Mouse (Mus musculus) ES-Bruce4 (cell line): ENCODE results near the gene Frrs1. TPM values are rescaled to one million over a fixed set of nuclear protein-coding genes. Genes with fewer than 3 reads are reported as not detected.

Source experiments
- H3K27ac ChIP-seq: 2 replicates; pipeline ENCODE4 v1.5.1; 2012; ENCODE audit warnings: low read length, inconsistent platforms; ENCODE audit not compliant: insufficient read depth
- H3K27me3 ChIP-seq: 2 replicates; pipeline ENCODE4 v1.6.1; 2012; ENCODE audit warnings: mild to moderate bottlenecking, low read length, inconsistent platforms; ENCODE audit not compliant: control insufficient read depth, poor library complexity, insufficient read depth, severe bottlenecking
- H3K36me3 ChIP-seq: 2 replicates; pipeline ENCODE4 v1.6.1; 2012; ENCODE audit warnings: inconsistent platforms, mild to moderate bottlenecking, low read length, moderate library complexity; ENCODE audit not compliant: control insufficient read depth, poor library complexity, insufficient read depth, severe bottlenecking
- H3K4me1 ChIP-seq: one replicate; pipeline ENCODE4 v1.8.1; 2011; ENCODE audit warnings: low read length; ENCODE audit not compliant: control insufficient read depth, insufficient read depth
- H3K4me3 ChIP-seq: 2 replicates; pipeline ENCODE4 v1.5.1; 2011; ENCODE audit warnings: low read depth, mild to moderate bottlenecking, low read length
- H3K9ac ChIP-seq: 2 replicates; pipeline ENCODE4 v1.6.1; 2012; ENCODE audit warnings: low read depth, mild to moderate bottlenecking, inconsistent platforms; ENCODE audit not compliant: poor library complexity, severe bottlenecking
- H3K9me3 ChIP-seq: replicated peaks from 2 replicates; pipeline ENCODE4 v1.6.1; 2012; ENCODE audit warnings: mild to moderate bottlenecking, low read length, inconsistent platforms; ENCODE audit not compliant: control insufficient read depth, poor library complexity, insufficient read depth, severe bottlenecking
- CTCF ChIP-seq: IDR thresholded peaks from one replicate; pipeline ENCODE4 v1.8.1; 2011; ENCODE audit warnings: low read depth, low read length
- EP300 ChIP-seq: IDR thresholded peaks from 2 replicates; pipeline ENCODE4 v1.6.1; 2011; ENCODE audit warnings: low read depth, low read length; ENCODE audit not compliant: insufficient read depth
- POLR2A ChIP-seq: IDR thresholded peaks from one replicate; pipeline ENCODE4 v1.8.1; 2011; ENCODE audit warnings: low read length; ENCODE audit not compliant: insufficient read depth
- polyA plus RNA-seq: library from polyadenylated mRNA; stranded (reverse); fragments of >200 nt; gene quantifications from 2 replicates; pipeline ENCODE4 v1.2.4, GENCODE M21; 2011; ENCODE audit warnings: low read depth; ENCODE audit not compliant: missing spikeins, insufficient read depth, insufficient read length

Gene Frrs1
- polyA plus RNA-seq, 1 experiment: 60.3 TPM

DNA sequence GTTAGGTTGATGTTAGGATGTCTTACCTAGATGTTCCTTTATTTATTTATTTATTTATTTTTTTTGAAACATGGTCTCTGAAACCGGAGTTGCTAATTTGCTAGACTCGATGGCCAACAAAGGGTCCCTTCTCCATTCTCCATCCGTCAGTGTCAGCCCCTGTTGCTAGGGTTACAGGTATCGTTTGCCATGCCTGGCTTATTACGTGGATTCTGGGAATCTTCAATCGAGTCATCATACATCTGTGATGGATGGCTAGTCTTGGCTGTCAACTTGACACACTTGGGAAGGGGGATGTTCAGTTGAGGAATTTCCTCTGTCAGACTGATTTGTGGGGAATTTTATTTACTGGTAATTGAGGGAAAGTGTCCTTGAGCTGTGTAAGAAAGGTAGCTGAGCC is 83.5 kb downstream of the Frrs1 start:
- Histone ChIP-seq H3K36me3 (no peaks in the 10 kb centered on the region), H3K9ac (no peak overlapping the region), H3K4me1 (no peaks in the 10 kb centered on the region), H3K27me3 (no peaks in the 10 kb centered on the region), H3K9me3 (no peaks in the 10 kb centered on the region), H3K27ac (no peak overlapping the region), H3K4me3 (no peak overlapping the region)
- TF ChIP-seq EP300: no peak
- no peak for TF ChIP-seq POLR2A
- TF ChIP-seq CTCF: no peak

DNA sequence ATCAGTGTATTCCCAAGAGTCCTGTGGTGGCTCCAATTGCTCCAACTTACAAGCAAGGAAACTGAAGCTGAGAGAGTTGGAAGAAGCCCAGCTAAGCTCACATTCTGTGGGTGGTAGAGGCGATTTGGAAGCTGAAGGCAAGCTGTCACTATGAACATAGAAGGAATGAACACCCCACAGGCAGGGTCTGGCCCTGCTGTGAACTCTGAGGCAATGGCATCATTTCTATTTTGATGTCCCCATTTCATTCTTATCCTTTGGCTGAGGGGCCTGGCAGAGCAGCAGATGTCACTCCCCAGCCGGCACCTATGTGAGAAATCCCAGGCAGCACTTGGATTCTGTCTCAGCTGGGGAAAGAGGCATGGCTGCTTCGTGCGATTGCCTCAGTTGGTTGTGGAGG is 84.2 kb downstream of the Frrs1 start:
- no peaks in the 10 kb centered on the region for H3K36me3 ChIP-seq
- H3K9me3 ChIP-seq: no peaks in the 10 kb centered on the region
- H3K27me3 ChIP-seq: no peaks in the 10 kb centered on the region
- H3K4me3 ChIP-seq: no peak overlapping the region
- H3K4me1 ChIP-seq: no peaks in the 10 kb centered on the region
- no peak for TF ChIP-seq POLR2A
- no peak for TF ChIP-seq CTCF
- TF ChIP-seq EP300: no peak
- H3K9ac ChIP-seq: no peak overlapping the region
- H3K27ac ChIP-seq: no peak overlapping the region

DNA sequence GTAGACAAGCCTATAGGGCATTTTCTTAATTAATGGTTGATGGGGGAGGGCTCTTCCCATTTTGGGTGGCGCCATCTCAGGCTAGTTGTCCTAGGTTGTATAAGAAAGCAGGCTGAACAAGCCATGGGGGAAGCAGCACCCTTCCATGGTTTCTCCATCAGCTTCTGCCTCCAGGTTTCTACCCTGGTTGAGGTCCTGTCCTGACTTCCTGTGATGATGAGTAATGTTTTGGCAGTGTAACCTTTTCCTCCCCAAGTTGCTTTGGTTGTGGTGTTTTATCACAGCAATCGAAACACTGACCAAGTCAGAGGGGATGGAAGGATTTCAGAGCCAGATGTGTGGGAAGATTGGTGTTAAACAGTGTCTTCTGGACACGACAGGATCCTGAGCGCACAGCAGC is 87.2 kb downstream of the Frrs1 start:
- Histone ChIP-seq H3K4me1 (no peaks in the 10 kb centered on the region), H3K27ac (no peak overlapping the region), H3K9me3 (no peaks in the 10 kb centered on the region), H3K9ac (no peak overlapping the region), H3K4me3 (no peak overlapping the region), H3K27me3 (no peaks in the 10 kb centered on the region), H3K36me3 (no peaks in the 10 kb centered on the region)
- TF ChIP-seq EP300: no peak
- no peak for TF ChIP-seq CTCF
- no peak for TF ChIP-seq POLR2A

DNA sequence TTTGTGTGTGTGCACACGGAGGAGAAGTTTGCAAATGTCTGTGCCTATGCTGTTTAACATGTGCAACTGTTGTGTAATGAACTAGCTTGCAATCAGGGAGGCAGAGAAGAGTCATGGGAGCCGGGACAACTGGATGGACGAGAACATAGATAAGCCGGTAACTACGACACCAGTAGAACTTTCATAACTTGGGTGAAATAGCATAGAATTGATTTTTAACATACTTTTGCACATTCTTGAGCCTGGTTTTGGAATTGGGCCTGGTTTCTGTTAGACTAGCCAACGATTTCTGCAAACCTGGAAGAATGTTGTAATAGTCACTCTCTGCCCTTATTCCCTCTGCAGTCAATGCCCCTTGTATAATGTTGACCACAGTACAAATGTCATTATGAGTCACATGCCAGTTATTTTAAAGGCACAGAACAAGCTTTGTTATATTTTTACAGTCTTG is 91.4 kb downstream of the Frrs1 start:
- Histone ChIP-seq H3K27ac (no peak overlapping the region), H3K36me3 (no peaks in the 10 kb centered on the region), H3K4me3 (no peak overlapping the region), H3K4me1 (no peaks in the 10 kb centered on the region), H3K9ac (no peak overlapping the region), H3K27me3 (no peaks in the 10 kb centered on the region), H3K9me3 (no peaks in the 10 kb centered on the region)
- TF ChIP-seq POLR2A (no peak), CTCF (no peak), EP300 (no peak)

DNA sequence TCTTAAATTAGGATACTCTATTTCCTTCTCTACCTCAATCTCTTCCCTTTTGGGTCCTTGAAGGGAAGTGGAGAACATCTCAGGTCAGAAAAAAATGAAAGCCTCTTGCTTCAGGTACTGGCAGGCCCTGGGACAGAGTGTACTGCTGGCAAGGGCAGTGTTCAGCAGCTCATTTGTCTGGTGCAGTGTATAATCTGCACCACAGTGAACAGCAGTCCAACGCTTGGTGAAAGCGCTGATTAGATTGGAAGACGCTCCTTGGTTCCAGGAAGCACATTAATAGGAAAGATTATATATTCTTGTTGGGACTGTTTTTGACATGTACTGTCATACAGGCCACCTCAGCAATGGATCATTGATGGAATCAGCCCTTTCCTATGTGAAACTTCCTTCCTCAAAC is 92.2 kb downstream of the Frrs1 start:
- no peaks in the 10 kb centered on the region for H3K9me3 ChIP-seq
- no peaks in the 10 kb centered on the region for H3K4me1 ChIP-seq
- TF ChIP-seq CTCF: no peak
- TF ChIP-seq POLR2A: no peak
- no peak for TF ChIP-seq EP300
- no peaks in the 10 kb centered on the region for H3K36me3 ChIP-seq
- H3K27ac ChIP-seq: no peak overlapping the region
- no peak overlapping the region for H3K9ac ChIP-seq
- H3K27me3 ChIP-seq: no peaks in the 10 kb centered on the region
- H3K4me3 ChIP-seq: no peak overlapping the region

DNA sequence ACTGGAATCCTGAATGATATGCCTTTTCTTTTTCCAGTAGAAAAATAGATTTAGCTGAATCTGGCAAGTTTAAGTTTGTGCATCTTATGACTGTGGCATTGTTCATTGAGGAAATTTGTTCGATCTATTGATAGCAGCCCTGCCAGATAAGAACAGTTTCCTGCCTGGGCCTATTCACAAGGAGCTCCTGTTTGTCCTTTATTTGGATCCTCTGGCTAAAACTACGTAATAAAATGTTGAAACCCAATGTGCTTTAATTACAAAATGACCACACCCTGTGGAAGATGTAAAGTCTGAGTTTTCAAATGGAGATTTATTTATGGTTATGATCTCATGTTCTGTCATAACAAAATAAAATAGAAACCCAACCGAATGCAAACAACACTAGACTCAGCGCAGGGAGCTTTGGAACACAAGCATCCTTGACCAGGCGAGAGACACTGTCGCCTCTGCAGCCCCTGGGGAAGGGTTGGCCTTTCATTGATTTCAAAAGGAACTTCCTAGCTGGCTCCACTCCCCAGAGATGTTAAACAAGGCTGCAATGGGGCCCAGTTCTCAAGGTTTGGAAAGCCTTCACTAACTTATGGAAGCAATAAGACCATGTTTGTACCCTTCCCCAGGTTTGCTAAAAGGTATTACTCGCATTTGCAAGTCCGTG is 93.1 kb downstream of the Frrs1 start:
- Histone ChIP-seq H3K9me3 (no peaks in the 10 kb centered on the region), H3K4me3 (no peak overlapping the region), H3K27me3 (no peaks in the 10 kb centered on the region), H3K9ac (no peak overlapping the region), H3K4me1 (no peaks in the 10 kb centered on the region), H3K36me3 (no peaks in the 10 kb centered on the region), H3K27ac (no peak overlapping the region)
- no peak for TF ChIP-seq CTCF
- no peak for TF ChIP-seq POLR2A
- TF ChIP-seq EP300: no peak
